Mouse (Mus musculus) adrenal gland, postnatal 4 days (tissue): ENCODE measurements around the gene Myo15. TPM values are rescaled to one million over a fixed set of nuclear protein-coding genes. Genes with fewer than 3 reads are reported as not detected.
"Not testable (repeated sequence)": the region's sequence is repeated elsewhere in the genome, so short reads cannot be mapped to it uniquely, and the experiment has no call there.

Experiments
- DNase-seq, 2 experiments: peaks; one replicate each; pipeline ENCODE4 v3.0.0; 2021 to 2022; ENCODE audit warnings: low spot score in 2 of 2, mixed read lengths in 2 of 2
- total RNA-seq, 2 experiments: library from RNA; stranded (reverse); gene quantifications; 2 replicates each; pipeline ENCODE4 v1.2.3; 2021

The Myo15 gene
- total RNA-seq, 2 experiments from 2014 or later, result 0.62 to 1.1 TPM

DNA sequence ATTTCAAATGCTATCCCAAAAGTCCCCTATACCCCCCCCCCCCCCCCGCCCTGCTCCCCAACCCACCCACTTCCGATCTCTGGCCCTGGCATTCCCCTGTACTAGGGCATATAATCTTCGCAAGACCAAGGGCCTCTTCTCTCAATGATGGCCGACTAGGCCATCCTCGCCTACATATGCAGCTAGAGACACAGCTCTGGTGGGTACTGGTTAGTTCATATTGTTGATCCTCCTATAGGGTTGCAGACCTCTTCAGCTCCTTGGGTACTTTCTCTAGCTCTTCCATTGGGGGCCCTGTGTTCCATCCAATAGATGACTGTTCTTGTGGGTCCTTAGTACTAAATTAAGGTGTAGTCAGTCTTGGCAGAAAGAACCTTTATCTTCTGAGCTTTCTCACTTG lies 74.1 kb downstream of the Myo15 start:
- not testable (repeated sequence) for DNase-seq

DNA sequence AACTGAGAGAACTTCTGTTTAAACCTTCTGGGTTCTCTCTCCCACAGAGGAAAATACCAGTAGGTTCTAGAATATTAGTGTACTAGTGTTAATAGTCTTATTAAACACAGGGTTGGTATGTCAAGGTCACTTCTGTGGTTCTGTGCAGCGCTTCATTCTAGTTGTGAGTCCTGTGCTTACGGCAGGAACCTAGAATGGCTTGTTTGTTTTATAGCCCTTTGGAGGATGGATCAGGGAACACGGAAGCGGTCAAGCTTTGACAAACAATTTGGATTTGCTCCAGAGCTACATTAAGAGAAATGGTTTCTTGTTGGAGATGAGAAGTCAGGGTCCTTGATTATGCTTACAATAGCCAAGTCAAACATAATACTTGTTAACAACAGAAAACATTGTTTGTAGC lies 76.3 kb downstream of the Myo15 start:
- no peak for DNase-seq

GRCm38 (mm10) chr11:60548112-60548511 lies 79.0 kb downstream of the Myo15 start:
- no peak for DNase-seq

DNA sequence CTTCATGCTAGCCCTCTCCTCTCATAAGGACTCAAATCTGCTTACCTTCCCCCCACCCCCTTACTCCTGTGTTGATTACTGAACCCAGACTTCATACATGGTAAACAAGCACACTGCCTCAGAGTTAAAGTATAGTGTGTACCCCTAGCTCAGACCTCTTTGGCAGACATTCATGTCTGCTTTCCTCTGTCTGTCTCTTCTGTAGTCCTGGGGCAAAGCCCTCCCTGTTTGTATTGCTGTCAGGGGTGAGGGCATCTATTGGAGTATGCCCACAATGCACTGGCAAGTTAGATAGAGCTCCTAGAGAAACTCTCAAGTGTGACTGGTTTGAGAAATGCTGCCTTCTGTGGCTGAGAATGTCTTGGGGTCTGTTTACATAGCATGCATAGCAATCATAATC lies 84.0 kb downstream of the Myo15 start:
- DNase-seq, result no peak

- no peak for DNase-seq
These were observed 88.5 kb downstream of the Myo15 start for GRCm38 (mm10) chr11:60557675-60558074.

DNA sequence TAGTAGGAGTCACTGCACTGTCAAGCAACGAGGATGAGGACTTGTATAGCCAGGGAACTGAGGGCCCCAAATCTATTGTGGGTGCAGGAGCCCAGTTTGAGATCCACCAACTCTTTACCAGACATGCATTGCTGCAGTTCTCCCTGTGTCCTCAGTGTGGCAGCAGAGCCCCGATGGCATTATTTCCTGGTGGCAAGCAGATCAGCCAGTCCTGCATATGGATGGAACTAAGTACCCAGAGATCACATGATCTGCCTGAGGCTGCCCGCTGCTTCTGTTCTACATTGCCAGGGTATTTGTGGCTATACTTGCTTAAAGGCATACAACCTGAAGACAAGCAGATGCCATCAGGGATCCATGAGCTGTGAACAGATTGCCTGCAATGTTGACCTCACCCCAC lies 90.2 kb downstream of the Myo15 start:
- peak in 1 of 2 experiments; percentile 47 for DNase-seq

DNA sequence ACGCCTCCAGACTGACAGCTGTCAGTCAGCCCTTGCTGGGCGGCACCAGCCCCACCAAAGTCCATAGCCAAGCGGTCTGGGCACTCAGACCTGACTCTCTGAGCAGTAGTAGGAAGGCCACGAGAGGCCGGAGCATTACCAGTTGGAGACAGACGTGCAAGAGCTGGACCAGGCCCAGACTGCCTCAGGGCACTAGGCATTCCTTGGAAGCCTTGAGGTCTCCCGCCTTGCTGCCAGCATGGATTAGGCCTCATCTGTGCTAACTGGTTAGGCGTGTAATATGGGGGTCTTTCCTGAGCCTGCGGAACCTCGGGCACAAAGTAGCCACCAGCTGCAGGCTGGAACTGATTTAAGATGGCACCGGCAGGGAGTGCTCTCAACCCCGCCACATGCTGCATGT lies 104.9 kb downstream of the Myo15 start:
- DNase-seq, result not testable (repeated sequence)

Other genes starting within 250 kb of the Myo15 start
- gene Srebf1, start 246.8 kb upstream of the Myo15 start, total RNA-seq, result 100 to 1,000 TPM; 135 to 160 TPM
- gene Tom1l2, start 116.4 kb upstream of the Myo15 start, total RNA-seq, result 10 to 100 TPM; 54.0 to 55.9 TPM
- gene Drc3, start 116.0 kb upstream of the Myo15 start, total RNA-seq, result 1 to 10 TPM; 1.8 to 2.6 TPM
- 10 to 100 TPM; 32.1 to 32.8 TPM for gene Gid4, start 52.2 kb upstream of the Myo15 start, total RNA-seq
- gene Atpaf2, start 50.9 kb upstream of the Myo15 start, total RNA-seq, result 10 to 100 TPM; 63.2 to 76.7 TPM
- gene Drg2, start 14.7 kb upstream of the Myo15 start, total RNA-seq, result 10 to 100 TPM; 78.7 to 79.8 TPM
- gene Alkbh5, start 67.0 kb downstream of the Myo15 start, total RNA-seq, result 10 to 100 TPM; 85.6 to 86.2 TPM
- gene Llgl1, start 230.4 kb downstream of the Myo15 start, total RNA-seq, result 10 to 100 TPM; 36.5 to 41.6 TPM